In the genomic region with DNA sequence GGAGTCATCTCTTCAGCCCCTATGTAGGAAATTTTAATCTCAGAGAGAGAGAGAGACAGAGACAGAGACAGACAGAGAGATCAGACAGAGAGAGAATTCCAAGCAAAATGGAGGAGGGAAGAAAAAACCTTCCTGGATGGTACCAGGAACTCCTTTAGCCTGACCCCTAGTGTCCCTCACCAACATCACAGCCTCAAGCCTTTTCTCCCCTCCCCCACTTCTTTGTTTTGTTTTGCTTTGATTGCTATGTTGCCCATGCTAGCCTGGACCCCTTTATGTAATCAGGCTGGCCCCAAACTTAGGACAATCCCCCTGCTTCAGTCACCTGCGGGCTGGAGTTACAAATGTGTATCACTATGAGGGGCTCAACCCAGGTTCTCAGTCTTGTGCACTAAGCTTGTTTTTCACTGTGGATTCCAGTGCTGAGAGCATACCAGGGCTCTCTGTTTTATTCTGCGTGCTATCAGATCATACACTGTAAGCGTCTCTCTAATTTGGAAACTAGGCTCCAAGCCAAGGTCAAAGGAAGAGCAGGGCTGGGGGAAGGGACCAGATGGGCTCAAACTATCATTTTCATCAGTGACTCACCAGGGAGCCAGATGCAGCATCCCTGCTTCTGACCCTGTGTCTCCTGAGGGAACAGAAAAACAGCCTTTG, we compare ENCODE assay signal across 8 mouse cellular contexts. TPM values are rescaled to one million over a fixed set of nuclear protein-coding genes. Genes with fewer than 3 reads are reported as not detected.
DNase-seq lines count a peak whose midpoint lies in the region; ATAC-seq and TF ChIP-seq lines count a peak whose summit lies in the region.

No protein-coding gene starts in this region.

- H3K9me3 ChIP-seq in hindbrain, embryonic 11.5 days (ENCODE audit: control insufficient read depth, low read length) = no peaks in the 10 kb centered on the region
- no peaks in the 10 kb centered on the region for H3K9me3 ChIP-seq in lung, embryonic 16.5 days (ENCODE audit: control insufficient read depth, low read length)
- H3K9me3 ChIP-seq in stomach, embryonic 16.5 days (replicated peaks; ENCODE audit: control insufficient read depth, low read length) = no peaks in the 10 kb centered on the region

- no peak for TF ChIP-seq POLR2A in embryonic fibroblast, embryonic 13.5 days (IDR thresholded peaks at IDR 0.05; ENCODE audit: low read depth, low read length)

- no peak for TF ChIP-seq CTCF in embryonic fibroblast, embryonic 13.5 days (IDR thresholded peaks at IDR 0.05; ENCODE audit: borderline replicate concordance, insufficient read depth, low read length)

- WGBS in hindbrain, embryonic 11.5 days = 53% methylated on average over 3 of the region's 3 CpGs
- WGBS in lung, embryonic 16.5 days = 32% methylated on average over 3 of the region's 3 CpGs
- 33% methylated on average over 3 of the region's 3 CpGs for WGBS in stomach, embryonic 16.5 days

- H3K9ac ChIP-seq in hindbrain, embryonic 11.5 days (ENCODE audit: low read depth, low read length) = no peak overlapping the region
- no peak overlapping the region for H3K9ac ChIP-seq in lung, embryonic 16.5 days (ENCODE audit: low read length)
- no peak overlapping the region for H3K9ac ChIP-seq in stomach, embryonic 16.5 days (ENCODE audit: low read length)

- no peak for ATAC-seq in hindbrain, embryonic 11.5 days (ENCODE audit: low FRiP score)
- peak; percentile 73; the same call in 1 of the 2 replicates for ATAC-seq in lung, embryonic 16.5 days (ENCODE audit: low read depth)
- peak; percentile 56 for ATAC-seq in stomach, embryonic 16.5 days (ENCODE audit: insufficient read depth, low FRiP score)
- ATAC-seq in megakaryocyte, adult 5-6 weeks (ENCODE audit: poor library complexity, severe bottlenecking) = no peak

- 0 out of 2 replicates have a peak, but pooled peaks cover 6% of the 10 kb centered on the region for H3K4me1 ChIP-seq in embryonic fibroblast, embryonic 13.5 days (ENCODE audit: control insufficient read depth, insufficient read depth, low read length)
- H3K4me1 ChIP-seq in hindbrain, embryonic 11.5 days (replicated peaks; ENCODE audit: control insufficient read depth, insufficient read depth, low read length) = no peaks in the 10 kb centered on the region
- 0 out of 2 replicates have a peak, but pooled peaks cover 3% of the 10 kb centered on the region for H3K4me1 ChIP-seq in lung, embryonic 16.5 days (replicated peaks; ENCODE audit: control insufficient read depth, insufficient read depth, low read length)
- no peaks in the 10 kb centered on the region for H3K4me1 ChIP-seq in stomach, embryonic 16.5 days (ENCODE audit: control insufficient read depth, insufficient read depth, low read length)

- DNase-seq in cerebellum, adult 9-10 months = peak; percentile 24
- no peak for DNase-seq in cerebellum, adult 9-11 months
- peak; percentile 85 for DNase-seq in NIH3T3 (ENCODE audit: low read depth)
- peak; percentile 67 for DNase-seq in hindbrain, embryonic 11.5 days (ENCODE audit: low spot score)

- H3K27ac ChIP-seq in embryonic fibroblast, embryonic 13.5 days (ENCODE audit: insufficient read depth, low read length) = peak overlapping the region; percentile 46; the same call in 1 of the 2 replicates
- peak overlapping the region; percentile 67 for H3K27ac ChIP-seq in hindbrain, embryonic 11.5 days (ENCODE audit: low read depth, low read length)
- peak overlapping the region; percentile 46 for H3K27ac ChIP-seq in lung, embryonic 16.5 days (ENCODE audit: low read length)
- peak overlapping the region; percentile 56 for H3K27ac ChIP-seq in stomach, embryonic 16.5 days (ENCODE audit: low read length)

- H3K27me3 ChIP-seq in hindbrain, embryonic 11.5 days (ENCODE audit: control insufficient read depth, insufficient read depth, low read length) = no peaks in the 10 kb centered on the region
- no peaks in the 10 kb centered on the region for H3K27me3 ChIP-seq in lung, embryonic 16.5 days (ENCODE audit: control insufficient read depth, insufficient read depth, low read depth, low read length)
- H3K27me3 ChIP-seq in stomach, embryonic 16.5 days (ENCODE audit: control insufficient read depth, insufficient read depth, low read length) = no peaks in the 10 kb centered on the region

- no peak overlapping the region for H3K4me2 ChIP-seq in hindbrain, embryonic 11.5 days (replicated peaks; ENCODE audit: low read depth, low read length)
- H3K4me2 ChIP-seq in lung, embryonic 16.5 days (ENCODE audit: low read depth, low read length) = no peak overlapping the region
- no peak overlapping the region for H3K4me2 ChIP-seq in stomach, embryonic 16.5 days (ENCODE audit: low read depth, low read length)

- no peak overlapping the region for H3K4me3 ChIP-seq in embryonic fibroblast, embryonic 13.5 days (ENCODE audit: insufficient read depth, low read length)
- H3K4me3 ChIP-seq in hindbrain, embryonic 11.5 days (ENCODE audit: low read depth, low read length) = no peak overlapping the region
- no peak overlapping the region for H3K4me3 ChIP-seq in lung, embryonic 16.5 days (ENCODE audit: low read length)
- H3K4me3 ChIP-seq in stomach, embryonic 16.5 days (replicated peaks; ENCODE audit: low read length) = no peak overlapping the region

- H3K36me3 ChIP-seq in hindbrain, embryonic 11.5 days (ENCODE audit: control insufficient read depth, insufficient read depth, low read length) = no peaks in the 10 kb centered on the region
- H3K36me3 ChIP-seq in lung, embryonic 16.5 days (ENCODE audit: control insufficient read depth, insufficient read depth, low read length) = peaks cover 13% of the 10 kb centered on the region
- 0 out of 2 replicates have a peak, but pooled peaks cover 3% of the 10 kb centered on the region for H3K36me3 ChIP-seq in stomach, embryonic 16.5 days (ENCODE audit: control insufficient read depth, insufficient read depth, low read length)

RNA-seq across cellular contexts. Expression of a gene that starts 33.0 kb away (rescaled TPM):
- 134 and 137 TPM in 2 replicates for polyA plus RNA-seq in embryonic fibroblast, embryonic 13.5 days (2011; ENCODE audit: insufficient read length, low read depth, missing spikeins)
- polyA plus RNA-seq in hindbrain, embryonic 11.5 days (2014; fragmentation: Nextera tagmentation; extraction: Ambion mirVana) = 152 and 161 TPM in 2 replicates
- polyA plus RNA-seq in lung, embryonic 16.5 days (2015; fragmentation: Nextera tagmentation; extraction: Ambion mirVana) = 160 and 185 TPM in 2 replicates
- polyA plus RNA-seq in stomach, embryonic 16.5 days (2015; fragmentation: Nextera tagmentation; extraction: Ambion mirVana) = 168 and 206 TPM in 2 replicates
- 4.7 TPM in 2 replicates for total RNA-seq in megakaryocyte, adult 5-6 weeks (2015)
- 0.51 and 1.3 TPM in 2 replicates for total RNA-seq in megakaryocyte, adult 5-6 weeks (2017)

RNA-seq across cellular contexts. Expression of a gene that starts 48.2 kb away (rescaled TPM):
- 40.6 and 43.9 TPM in 2 replicates for polyA plus RNA-seq in embryonic fibroblast, embryonic 13.5 days (2011; ENCODE audit: insufficient read length, low read depth, missing spikeins)
- polyA plus RNA-seq in hindbrain, embryonic 11.5 days (2014; fragmentation: Nextera tagmentation; extraction: Ambion mirVana) = 56.8 and 64.3 TPM in 2 replicates
- 50.0 and 54.9 TPM in 2 replicates for polyA plus RNA-seq in lung, embryonic 16.5 days (2015; fragmentation: Nextera tagmentation; extraction: Ambion mirVana)
- polyA plus RNA-seq in stomach, embryonic 16.5 days (2015; fragmentation: Nextera tagmentation; extraction: Ambion mirVana) = 54.0 and 63.8 TPM in 2 replicates
- total RNA-seq in megakaryocyte, adult 5-6 weeks (2015) = 33.3 and 41.5 TPM in 2 replicates
- total RNA-seq in megakaryocyte, adult 5-6 weeks (2017) = 23.7 and 24.4 TPM in 2 replicates

Comparison
In these comparisons a context has a peak if more than half of its experiments do, and no peak if none do; other contexts are left out.
1. ATAC-seq: peak in lung, embryonic 16.5 days (single experiment) and stomach, embryonic 16.5 days (single experiment); none in hindbrain, embryonic 11.5 days (single experiment) and megakaryocyte, adult 5-6 weeks (single experiment).
2. Peak in every context shown above with its lines, with median percentiles within 50 percentile points of each other: H3K27ac ChIP-seq.